Mouse (Mus musculus) adrenal gland, postnatal 10 days (tissue): ENCODE measurements around the gene Serpina3n. TPM values are rescaled to one million over a fixed set of nuclear protein-coding genes. Genes with fewer than 3 reads are reported as not detected.
"Not testable (repeated sequence)": the region's sequence is repeated elsewhere in the genome, so short reads cannot be mapped to it uniquely, and the experiment has no call there.

Experiments used
- DNase-seq: peaks from one replicate; pipeline ENCODE4 v3.0.0; 2021; ENCODE audit warnings: mixed read lengths
- total RNA-seq, 2 experiments: library from RNA; stranded (reverse); gene quantifications; 2 replicates each; pipeline ENCODE4 v1.2.3; 2021

The Serpina3n gene
- total RNA-seq, 2 experiments from 2014 or later, result 59.9 to 180 TPM

- peak; percentile 28 for DNase-seq
Measured at GRCm38 (mm10) chr12:104433951-104434735, 27.6 kb downstream of the Serpina3n start.

DNA sequence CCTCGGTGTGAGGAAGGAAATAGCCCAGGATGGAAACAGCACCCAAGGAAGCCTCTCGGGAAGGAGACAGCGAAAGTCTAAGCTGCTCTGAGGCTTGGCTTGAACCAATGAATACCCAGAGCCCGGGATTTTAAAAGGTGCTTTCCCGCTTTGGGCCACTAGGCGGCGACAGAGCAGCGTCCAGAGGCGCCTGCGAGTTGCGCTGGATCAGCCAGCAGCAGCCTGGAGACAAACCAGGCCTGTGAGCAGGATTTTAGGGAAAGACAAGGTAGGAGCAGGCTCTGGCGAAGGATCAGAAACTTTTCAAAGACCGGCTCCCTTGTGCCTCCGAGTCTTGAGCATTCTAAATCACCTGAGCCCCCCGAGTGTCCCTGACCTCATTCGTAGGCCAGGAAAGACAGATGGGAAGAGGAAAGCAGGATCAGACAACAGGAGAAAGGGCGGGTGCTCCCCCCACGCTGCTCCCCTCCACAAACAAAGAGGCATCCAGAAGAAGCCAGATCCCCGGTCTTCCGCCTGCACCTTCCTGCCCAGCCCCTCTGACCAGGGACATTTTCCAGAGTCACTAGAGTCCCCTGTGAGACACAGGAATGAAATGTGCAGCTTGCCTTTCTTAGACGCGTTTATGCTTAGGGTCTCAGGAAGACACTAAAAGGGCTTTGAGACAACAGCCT lies 33.7 kb downstream of the Serpina3n start:
- DNase-seq, result peak; percentile 93

- DNase-seq, result no peak
Measured at GRCm38 (mm10) chr12:104443716-104444115, 37.2 kb downstream of the Serpina3n start.

DNA sequence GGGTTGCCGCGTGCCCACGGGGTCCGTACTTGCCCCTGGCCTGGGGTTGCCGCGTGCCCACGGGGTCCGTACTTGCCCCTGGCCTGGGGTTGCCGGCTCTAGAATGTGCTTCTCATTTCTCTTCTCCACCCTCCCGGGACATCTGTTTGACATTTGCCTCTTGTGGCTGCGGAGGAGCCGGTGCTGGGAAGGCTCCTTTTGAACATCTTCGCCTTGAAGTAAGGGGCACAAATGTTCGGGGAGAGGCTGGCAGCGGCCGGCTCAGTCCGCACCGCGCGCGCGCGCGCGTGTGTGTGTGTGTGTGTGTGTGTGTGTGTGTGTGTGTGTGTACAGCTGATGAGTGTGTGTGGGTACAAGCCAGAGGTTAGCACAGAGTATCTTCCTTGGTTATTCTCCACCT lies 40.5 kb downstream of the Serpina3n start:
- DNase-seq, result not testable (repeated sequence)

DNA sequence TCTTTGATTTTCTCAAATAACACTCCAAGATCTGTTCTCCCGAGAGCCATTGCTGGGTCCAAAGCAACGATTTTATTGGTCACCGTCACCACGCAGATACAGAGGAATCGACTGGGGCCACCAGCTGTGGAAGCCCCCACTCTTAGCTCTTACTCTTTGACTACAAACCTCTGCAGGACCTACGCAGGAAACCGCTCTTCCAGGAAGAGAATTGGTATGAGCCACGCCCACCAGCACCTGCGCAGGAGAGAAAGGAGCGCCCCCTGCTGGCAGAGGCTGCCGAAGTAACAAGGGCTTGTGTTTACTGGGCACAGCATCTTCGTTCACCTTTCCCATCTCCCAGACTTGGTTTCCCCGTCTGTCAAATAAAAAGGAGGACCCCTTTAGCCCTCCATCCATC lies 41.6 kb downstream of the Serpina3n start:
- peak; percentile 77 for DNase-seq

- DNase-seq, result no peak
Measured at GRCm38 (mm10) chr12:104450257-104450656, 43.7 kb downstream of the Serpina3n start.

DNA sequence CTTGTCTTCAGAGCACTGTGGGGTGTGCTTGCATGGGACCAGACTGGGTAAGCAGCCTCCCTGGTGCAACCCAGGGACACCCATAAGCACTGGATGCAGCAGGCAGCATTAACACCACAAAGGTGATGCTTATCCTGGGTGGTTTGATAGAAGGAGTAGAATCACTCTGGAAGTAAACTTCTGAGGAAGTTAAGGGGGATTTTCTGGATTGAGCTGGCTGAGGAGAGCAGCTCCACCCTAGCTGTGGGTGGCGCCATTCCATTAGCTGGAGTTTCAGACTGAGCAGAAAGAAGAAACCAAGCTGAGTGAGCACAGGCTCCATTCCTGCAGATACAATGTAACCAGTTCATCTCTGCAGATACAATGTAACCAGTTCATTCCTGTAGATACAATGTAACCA lies 46.5 kb downstream of the Serpina3n start:
- DNase-seq, result no peak

- no peak for DNase-seq
Measured at GRCm38 (mm10) chr12:104459377-104459776, 52.8 kb downstream of the Serpina3n start.

DNA sequence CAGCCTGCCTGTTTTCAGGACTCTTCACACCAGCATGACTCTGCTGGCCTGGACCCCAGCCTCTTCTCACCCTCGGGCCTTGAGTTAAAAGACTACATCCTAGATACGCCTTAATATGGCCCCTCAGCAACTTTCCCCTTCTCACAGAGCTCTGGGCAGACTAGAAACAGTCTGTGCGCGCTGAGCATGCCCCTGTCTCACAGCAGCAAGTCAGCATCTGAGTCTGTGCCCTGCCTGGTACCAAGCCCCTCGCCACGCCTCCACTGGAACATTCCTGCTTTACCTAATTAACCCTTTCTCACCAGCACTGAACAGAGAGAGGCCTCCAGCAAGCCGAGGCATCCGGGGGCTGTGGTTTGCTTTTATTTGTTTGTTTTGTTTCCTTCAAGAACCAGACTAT lies 54.8 kb downstream of the Serpina3n start:
- DNase-seq, result no peak

Other genes with a start within 250 kb of the Serpina3n start
- gene Serpina3f, start 192.2 kb upstream of the Serpina3n start, total RNA-seq, result 1 to 10 TPM; 1.4 to 1.5 TPM
- 10 to 100 TPM; 14.3 to 16.7 TPM for gene Serpina3g, start 170.5 kb upstream of the Serpina3n start, total RNA-seq
- 1 to 10 TPM; 1.2 to 2.4 TPM for gene Serpina3i, start 143.6 kb upstream of the Serpina3n start, total RNA-seq
- not detected for gene Serpina3j, start 92.2 kb upstream of the Serpina3n start, total RNA-seq
- 100 to 1,000 TPM; 111 to 340 TPM for gene Serpina3k, start 68.2 kb upstream of the Serpina3n start, total RNA-seq
- gene Serpina3m, start 68.2 kb upstream of the Serpina3n start, total RNA-seq, result 100 to 1,000 TPM in 1 of 2 experiments, 10 to 100 TPM in 1; 40.0 to 128 TPM
- gene Gsc, start 66.6 kb downstream of the Serpina3n start, total RNA-seq, result under 1 TPM in 1 of 2 experiments, not detected in 1; 0.39 TPM